Mouse (Mus musculus) layer of hippocampus, postnatal 10 days (tissue): Measurements from ENCODE around the gene Hsp90b1. TPM values are rescaled to one million over a fixed set of nuclear protein-coding genes. Genes with fewer than 3 reads are reported as not detected.
"Not testable (repeated sequence)": the region's sequence is repeated elsewhere in the genome, so short reads cannot be mapped to it uniquely, and the experiment has no call there.

ENCODE experiments used
- DNase-seq, 2 experiments: peaks; one replicate each; pipeline ENCODE4 v3.0.0; 2021; ENCODE audit warnings: low spot score in 2 of 2
- microRNA-seq, 2 experiments: library from miRNA; unstranded; fragments of <30 nt; microRNA quantifications; one replicate each; pipeline ENCODE4 v1.2.0; 2021
- total RNA-seq, 2 experiments: library from RNA; stranded (reverse); gene quantifications; 2 replicates each; pipeline ENCODE4 v1.2.3; 2021

The Hsp90b1 gene
- total RNA-seq, 2 experiments from 2014 or later = 263 to 275 TPM

- not testable (repeated sequence) for DNase-seq
Measured at GRCm38 (mm10) chr10:86670550-86670949, 34.8 kb downstream of the Hsp90b1 start.

Small RNA genes within 50 kb of the gene (microRNA-seq; reads per million reads assigned to microRNA genes)
- gene Gm25745 = 1.8 reads per million in 2 experiments

Other genes starting within 250 kb of the Hsp90b1 start
- gene Syn3, start 206.6 kb downstream of the Hsp90b1 start, total RNA-seq = 10 to 100 TPM; 35.1 to 39.6 TPM
- gene Ttc41, start 302 bp upstream of the Hsp90b1 start, total RNA-seq = 1 to 10 TPM; 1.2 to 1.4 TPM
- gene Gm49358, start 58.5 kb upstream of the Hsp90b1 start, total RNA-seq = 10 to 100 TPM; 23.7 to 29.2 TPM
- gene Nt5dc3, start 73.5 kb upstream of the Hsp90b1 start, total RNA-seq = 100 to 1,000 TPM in 1 of 2 experiments, 10 to 100 TPM in 1; 86.3 to 102 TPM